Comparison of ENCODE assay signal across 10 mouse cellular contexts in genomic region chr5:37874784-37875281, GRCm38 (mm10). TPM values are rescaled to one million over a fixed set of nuclear protein-coding genes. Genes with fewer than 3 reads are reported as not detected.
A peak's percentile ranks its signal among the peaks of the same experiment; 100 is the strongest.
DNase-seq lines count a peak whose midpoint lies in the region; ATAC-seq and TF ChIP-seq lines count a peak whose summit lies in the region.
"Had no signal": no experiment of that assay in that cellular context is flagged by ENCODE, and none has a peak within 500 bp of the region (broad histone marks: within the 10 kb centered on the region; RNA-seq: fewer than 3 reads in every experiment).

No protein-coding gene starts in this region.

- no peaks in the 10 kb centered on the region for H3K36me3 ChIP-seq in embryonic facial prominence, embryonic 15.5 days
- no peaks in the 10 kb centered on the region for H3K36me3 ChIP-seq in liver, postnatal 0 days (replicated peaks; ENCODE audit: insufficient read depth, low read length)
- H3K36me3 ChIP-seq: limb, embryonic 13.5 days had no signal

- no peaks in the 10 kb centered on the region for H3K9me3 ChIP-seq in embryonic facial prominence, embryonic 15.5 days (replicated peaks)
- H3K9me3 ChIP-seq in liver, postnatal 0 days (ENCODE audit: low read length) = no peaks in the 10 kb centered on the region
- H3K9me3 ChIP-seq: limb, embryonic 13.5 days had no signal

- DNase-seq in left cerebral cortex, postnatal 4 days = peak; percentile 77
- DNase-seq in left cerebral cortex, postnatal 36 days (ENCODE audit: low spot score in 2 of 2) = no peak
- peak; percentile 31 for DNase-seq in heart, postnatal 4 days
- DNase-seq in layer of hippocampus, postnatal 14 days (ENCODE audit: low spot score in 2 of 2) = peak; percentile 14 to 15
- no peak for DNase-seq in embryo, embryonic 10 days (ENCODE audit: low spot score)
- DNase-seq in spleen, postnatal 4 days (ENCODE audit: low spot score in 2 of 2) = no peak
- no peak for DNase-seq in liver, postnatal 0 days
- DNase-seq: cerebellum, adult 9-10 months had no signal

- H3K4me2 ChIP-seq in embryonic facial prominence, embryonic 15.5 days (replicated peaks) = no peak overlapping the region
- no peak overlapping the region for H3K4me2 ChIP-seq in liver, postnatal 0 days (ENCODE audit: low read depth, low read length)
- H3K4me2 ChIP-seq: limb, embryonic 13.5 days had no signal

- H3K27ac ChIP-seq in embryonic facial prominence, embryonic 15.5 days (replicated peaks) = no peak overlapping the region
- H3K27ac ChIP-seq in liver, postnatal 0 days (ENCODE audit: low read depth) = no peak overlapping the region
- H3K27ac ChIP-seq: limb, embryonic 13.5 days had no signal

- intact Hi-C loops in left cerebral cortex, postnatal 4 days (cut with DNase I) = no loop called here
- intact Hi-C loops in left cerebral cortex, postnatal 36 days (cut with DNase I) = no loop called here

- ATAC-seq in embryonic facial prominence, embryonic 15.5 days (ENCODE audit: insufficient number of reproducible peaks, low FRiP score, low TSS enrichment, low read depth) = peak; percentile 39; the same call in 1 of the 2 replicates
- no peak for ATAC-seq in liver, postnatal 0 days

- no peak for TF ChIP-seq EP300 in liver, postnatal 0 days (IDR thresholded peaks at IDR 0.05; ENCODE audit: low read depth)

- H3K27me3 ChIP-seq in embryonic facial prominence, embryonic 15.5 days = no peaks in the 10 kb centered on the region; the same call in 1 of the 2 replicates
- H3K27me3 ChIP-seq in liver, postnatal 0 days (ENCODE audit: insufficient read depth, low read length) = no peaks in the 10 kb centered on the region
- H3K27me3 ChIP-seq: limb, embryonic 13.5 days had no signal

- WGBS in embryonic facial prominence, embryonic 15.5 days = 48% methylated on average over 6 of the region's 6 CpGs
- WGBS in liver, postnatal 0 days (ENCODE audit: insufficient replicate concordance) = 58% methylated on average over 6 of the region's 6 CpGs

- H3K4me1 ChIP-seq in embryonic facial prominence, embryonic 15.5 days = 0 out of 2 replicates have a peak, but pooled peaks cover 10% of the 10 kb centered on the region
- H3K4me1 ChIP-seq in liver, postnatal 0 days (ENCODE audit: insufficient read depth) = no peaks in the 10 kb centered on the region

- H3K9ac ChIP-seq in embryonic facial prominence, embryonic 15.5 days = no peak overlapping the region
- no peak overlapping the region for H3K9ac ChIP-seq in liver, postnatal 0 days (replicated peaks)
- H3K9ac ChIP-seq: limb, embryonic 13.5 days had no signal

- H3K4me3 ChIP-seq in embryonic facial prominence, embryonic 15.5 days (replicated peaks) = no peak overlapping the region
- H3K4me3 ChIP-seq in liver, postnatal 0 days (ENCODE audit: low read depth, low read length) = no peak overlapping the region
- H3K4me3 ChIP-seq: limb, embryonic 13.5 days had no signal

- TF ChIP-seq CTCF in liver, postnatal 0 days (IDR thresholded peaks at IDR 0.05; ENCODE audit: low read depth) = no peak

RNA-seq across cellular contexts. Expression of gene Msx1, which starts 50.5 kb away (rescaled TPM):
- 1 to 10 TPM; 3.5 to 4.4 TPM for total RNA-seq in left cerebral cortex, postnatal 4 days (2021)
- total RNA-seq in left cerebral cortex, postnatal 36 days (2021) = 1 to 10 TPM; 3.7 to 4.3 TPM
- polyA plus RNA-seq in embryonic facial prominence, embryonic 15.5 days (2015; fragmentation: Nextera tagmentation; extraction: Ambion mirVana) = 181 and 201 TPM in 2 replicates
- total RNA-seq in heart, postnatal 4 days (2021) = 1 to 10 TPM; 4.7 to 4.9 TPM
- 10 to 100 TPM in 1 of 2 experiments, 1 to 10 TPM in 1; 7.0 to 16.7 TPM for total RNA-seq in layer of hippocampus, postnatal 14 days (2021)
- polyA plus RNA-seq in liver, postnatal 0 days (2015; fragmentation: Nextera tagmentation; extraction: Ambion mirVana) = not detected in 2 replicates

Comparison
In these comparisons a context has a peak if more than half of its experiments do, and no peak if none do; other contexts are left out.
1. DNase-seq: peak in left cerebral cortex, postnatal 4 days (single experiment), heart, postnatal 4 days (single experiment) and layer of hippocampus, postnatal 14 days (2 of 2); none in left cerebral cortex, postnatal 36 days (0 of 2), embryo, embryonic 10 days (single experiment), spleen, postnatal 4 days (0 of 2) and liver, postnatal 0 days (single experiment).